Mouse (Mus musculus) liver, adult 2 months (tissue): ENCODE data around the gene Gm4216.
"Not testable (repeated sequence)": the region's sequence is repeated elsewhere in the genome, so short reads cannot be mapped to it uniquely, and the experiment has no call there.

Experiments
- CTCF ChIP-seq: fragments of 200-500 bp; IDR thresholded peaks from 2 replicates; pipeline ENCODE4 v1.5.1; 2011; ENCODE audit warnings: low read depth, low read length, control low read depth
- POLR2A ChIP-seq: fragments of 200-500 bp; IDR thresholded peaks from 2 replicates; pipeline ENCODE4 v1.6.1; 2011; ENCODE audit warnings: low read length, control low read depth; ENCODE audit not compliant: insufficient read depth; ENCODE audit errors: extremely low read depth

GRCm38 (mm10) chr7:23067356-23067755 lies 47.6 kb upstream of the Gm4216 start, which contains the start of gene Gm8720:
- not testable (repeated sequence) for TF ChIP-seq CTCF, POLR2A
